ENCODE assay signal across 9 mouse cellular contexts in the genomic region with DNA sequence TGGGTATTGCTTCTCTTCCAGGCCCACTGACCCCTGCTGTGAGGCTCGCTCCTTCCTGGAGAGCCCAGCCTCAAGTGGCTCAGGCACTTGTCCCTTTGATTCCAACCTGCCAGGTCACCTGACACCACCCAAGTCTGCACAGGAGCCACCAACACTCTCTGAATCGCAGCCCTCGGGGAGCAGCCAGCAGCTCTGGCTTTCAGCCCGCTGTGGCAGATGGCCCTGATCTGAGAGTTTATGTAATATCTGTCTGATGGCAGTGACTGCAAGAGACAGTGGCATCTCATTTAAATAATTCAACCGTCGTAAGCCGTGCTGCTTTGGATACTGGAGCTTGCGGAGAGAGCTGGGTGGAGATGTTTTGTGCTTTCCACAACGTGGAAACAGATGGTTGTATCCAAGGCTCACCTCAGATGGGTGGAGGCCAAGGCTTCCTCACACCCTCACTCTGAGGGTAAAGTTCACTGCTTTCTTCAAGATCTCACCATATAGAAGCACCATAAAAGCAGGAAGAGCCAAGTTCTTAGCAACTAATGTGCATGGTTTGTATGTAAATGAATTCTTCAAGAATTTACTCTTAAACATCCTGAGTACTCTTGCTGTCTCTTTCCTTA. TPM values are rescaled to one million over a fixed set of nuclear protein-coding genes. Genes with fewer than 3 reads are reported as not detected.
DNase-seq lines count a peak whose midpoint lies in the region; TF ChIP-seq lines count a peak whose summit lies in the region.
"Had no signal": no experiment of that assay in that cellular context is flagged by ENCODE, and none has a peak within 500 bp of the region (broad histone marks: within the 10 kb centered on the region; RNA-seq: fewer than 3 reads in every experiment).

No protein-coding gene starts in this region.

- peak; percentile 22 for DNase-seq in kidney, adult 18-20 months
- DNase-seq in kidney, adult 9 months: no peak
- DNase-seq in cerebellum, adult 2 months: peak; percentile 98
- peak; percentile 83 for DNase-seq in gastrocnemius, postnatal 25 days
- peak; percentile 84 to 93 for DNase-seq in layer of hippocampus, postnatal 14 days (ENCODE audit: low spot score in 2 of 2)
- peak; percentile 90 for DNase-seq in right cerebral cortex, adult 18-20 months
- no peak for DNase-seq in spleen, postnatal 4 days (ENCODE audit: low spot score in 2 of 2)
- DNase-seq in thymus, postnatal 36 days: no peak

- H3K4me1 ChIP-seq in cerebellum, adult 2 months (ENCODE audit: control insufficient read depth, insufficient read depth, low read length): peaks cover 18% of the 10 kb centered on the region

- no peak overlapping the region for H3K4me3 ChIP-seq in cerebellum, adult 2 months (replicated peaks; ENCODE audit: insufficient read depth, low read depth, low read length)
- H3K4me3 ChIP-seq: limb, embryonic 13.5 days had no signal

- peak overlapping the region; percentile 55; the same call in 1 of the 2 replicates for H3K27ac ChIP-seq in cerebellum, adult 2 months (ENCODE audit: insufficient read depth, low read length)
- H3K27ac ChIP-seq: limb, embryonic 13.5 days had no signal

- TF ChIP-seq CTCF in cerebellum, adult 2 months (IDR thresholded peaks at IDR 0.05; ENCODE audit: borderline replicate concordance, insufficient read depth, low read depth, low read length): no peak

- WGBS in cerebellum, adult 2 months: 1% methylated on average over 9 of the region's 9 CpGs

- no peak for TF ChIP-seq POLR2A in cerebellum, adult 2 months (IDR thresholded peaks at IDR 0.05; ENCODE audit: borderline replicate concordance, insufficient read depth, low read length)

- no peaks in the 10 kb centered on the region for H3K27me3 ChIP-seq in cerebellum, adult 2 months (ENCODE audit: control insufficient read depth, insufficient read depth, low read length)
- H3K27me3 ChIP-seq: limb, embryonic 13.5 days had no signal

RNA-seq across cellular contexts. Expression of gene Disc1, which starts 24.9 kb away (rescaled TPM):
- 1.2 and 1.4 TPM in 2 replicates for polyA plus RNA-seq in cerebellum, adult 2 months (2012; rRNA removed)
- 1 to 10 TPM in 1 of 2 experiments, under 1 TPM in 1; 0.61 to 1.0 TPM for total RNA-seq in gastrocnemius, postnatal 25 days (2021)
- total RNA-seq in layer of hippocampus, postnatal 14 days (2021): 1 to 10 TPM; 4.5 to 5.7 TPM

Comparison
In these comparisons a context has a peak if more than half of its experiments do, and no peak if none do; other contexts are left out.
1. DNase-seq: peak in kidney, adult 18-20 months (single experiment), cerebellum, adult 2 months (2 of 2), gastrocnemius, postnatal 25 days (single experiment), layer of hippocampus, postnatal 14 days (2 of 2) and right cerebral cortex, adult 18-20 months (single experiment); none in kidney, adult 9 months (single experiment), spleen, postnatal 4 days (0 of 2) and thymus, postnatal 36 days (0 of 2).